Mouse (Mus musculus): ENCODE measurements at regions not wholly inside any gene's neighbourhood (a gene's known extent, or its start where the extent isn't known, plus 50 kb on each side); places are given as distances from the start of the nearest gene placed in this dataset.

GRCm38 (mm10) chr19:59738541-59738940 lies 204.9 kb downstream of the Rab11fip2 start:
- TF ChIP-seq CTCF (IDR thresholded peaks at IDR 0.05; ENCODE audit: borderline replicate concordance, insufficient read depth, low read length) (no peak), POLR2A (IDR thresholded peaks at IDR 0.05; ENCODE audit: low read depth, low read length) (no peak)

Measured in embryonic fibroblast, embryonic 13.5 days (primary cell).